Mouse (Mus musculus): ENCODE data around the gene Hyal3. TPM values are rescaled to one million over a fixed set of nuclear protein-coding genes. Genes with fewer than 3 reads are reported as not detected.
A peak's percentile ranks its signal among the peaks of the same experiment; 100 is the strongest.

Hyal3 gene
- total RNA-seq, 4 experiments from 2014 or later: 1.0 to 1.7 (median 1.1) TPM

- no peak for DNase-seq (ENCODE audit: low spot score in 2 of 2)
Observed at GRCm38 (mm10) chr9:107633661-107634405, 53.2 kb downstream of the Hyal3 start.

DNA sequence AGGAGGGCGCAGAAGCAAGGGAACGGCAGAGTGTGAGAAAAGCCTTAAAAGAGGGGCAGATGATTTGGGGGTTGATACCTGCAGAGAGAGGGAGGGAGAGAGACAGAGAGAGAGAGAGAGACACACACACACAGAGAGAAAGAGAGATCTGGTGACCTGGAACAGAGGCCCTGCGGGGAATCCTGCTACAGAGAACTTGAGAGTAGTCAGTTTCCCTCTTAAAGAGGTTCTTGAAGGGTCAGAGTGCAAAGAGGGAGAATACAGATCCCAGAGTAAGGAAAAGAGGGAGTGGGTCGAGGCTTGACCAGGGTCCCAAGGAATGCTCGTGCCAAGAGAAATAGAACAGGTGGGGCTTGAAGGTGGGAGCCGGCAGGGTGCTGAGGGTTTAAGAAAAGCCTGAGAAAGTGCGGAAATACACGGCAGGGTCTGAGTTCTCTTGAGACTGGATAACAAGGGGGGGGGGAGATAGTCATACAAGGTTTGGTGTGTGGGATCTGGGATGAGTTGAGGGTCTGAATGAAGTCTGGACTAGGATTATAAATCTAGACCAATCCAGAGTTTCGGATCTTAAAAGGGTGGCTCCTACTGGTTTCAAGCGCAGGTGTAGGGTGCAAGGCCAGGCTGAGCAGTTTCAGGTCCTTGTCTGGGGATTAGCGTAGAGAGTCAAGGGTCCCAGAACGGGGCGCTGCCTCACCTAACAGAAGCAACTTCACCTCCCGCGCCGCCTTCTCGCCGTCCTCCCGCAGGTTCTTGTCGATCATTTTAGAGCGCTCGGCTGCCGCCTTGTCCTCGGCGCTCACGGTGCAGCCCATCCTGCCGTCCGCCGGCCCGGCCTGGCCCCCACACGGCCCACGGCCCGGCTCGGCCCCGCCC lies 54.0 kb downstream of the Hyal3 start:
- DNase-seq (ENCODE audit: low spot score in 2 of 2): no peak

GRCm38 (mm10) chr9:107635279-107636028 lies 54.8 kb downstream of the Hyal3 start, which contains the start of gene Gnai2:
Gene Gnai2 (minus strand): TSS chr9:107635367.
- DNase-seq (ENCODE audit: low spot score in 2 of 2): peak; percentile 81 to 93

Other genes starting within 250 kb of the Hyal3 start
- 10 to 100 TPM; 14.9 to 20.6 (median 18.7) TPM for gene Hemk1, start 242.5 kb upstream of the Hyal3 start, total RNA-seq (2022)
- 1 to 10 TPM; 5.6 to 7.1 (median 6.2) TPM for gene 6430571L13Rik, start 240.2 kb upstream of the Hyal3 start, total RNA-seq (2022)
- 10 to 100 TPM; 37.3 to 49.0 (median 44.8) TPM for gene Cacna2d2, start 181.2 kb upstream of the Hyal3 start, total RNA-seq (2022)
- gene Tmem115, start 46.9 kb upstream of the Hyal3 start, total RNA-seq (2022): 10 to 100 TPM; 36.2 to 37.2 (median 36.9) TPM
- gene Cyb561d2, start 38.6 kb upstream of the Hyal3 start, total RNA-seq (2022): 10 to 100 TPM; 16.3 to 20.6 (median 19.2) TPM
- gene Nprl2, start 38.6 kb upstream of the Hyal3 start, total RNA-seq (2022): 10 to 100 TPM; 40.8 to 42.3 (median 41.8) TPM
- gene Zmynd10, start 33.5 kb upstream of the Hyal3 start, total RNA-seq (2022): 1 to 10 TPM; 5.1 to 8.3 (median 6.3) TPM
- 10 to 100 TPM; 15.8 to 18.5 (median 16.9) TPM for gene Rassf1, start 29.3 kb upstream of the Hyal3 start, total RNA-seq (2022)
- 10 to 100 TPM; 90.7 to 97.1 (median 92.8) TPM for gene Tusc2, start 17.6 kb upstream of the Hyal3 start, total RNA-seq (2022)
- gene Hyal2, start 12.9 kb upstream of the Hyal3 start, total RNA-seq (2022): 10 to 100 TPM; 13.0 to 18.0 (median 15.4) TPM
- gene Hyal1, start 3.9 kb upstream of the Hyal3 start, total RNA-seq (2022): 1 to 10 TPM; 4.9 to 9.5 (median 6.8) TPM
- gene Naa80, start 1.9 kb upstream of the Hyal3 start, total RNA-seq (2022): 10 to 100 TPM in 3 of 4 experiments, 1 to 10 TPM in 1; 9.1 to 17.4 (median 13.3) TPM
- gene Ifrd2, start 6.8 kb downstream of the Hyal3 start, total RNA-seq (2022): 10 to 100 TPM; 11.3 to 15.5 (median 15.3) TPM
- 1 to 10 TPM; 5.1 to 5.9 (median 5.3) TPM for gene Sema3b, start 28.4 kb downstream of the Hyal3 start, total RNA-seq (2022)
- 100 to 1,000 TPM; 239 to 252 (median 247) TPM for gene Gnai2, start 54.5 kb downstream of the Hyal3 start, total RNA-seq (2022)
- 10 to 100 TPM; 82.5 to 94.5 (median 86.9) TPM for gene Slc38a3, start 88.7 kb downstream of the Hyal3 start, total RNA-seq (2022)
- gene Gnat1, start 98.9 kb downstream of the Hyal3 start, total RNA-seq (2022): 1 to 10 TPM in 1 of 4 experiments, under 1 TPM in 3; 0.32 to 1.0 (median 0.62) TPM
- gene Sema3f, start 129.7 kb downstream of the Hyal3 start, total RNA-seq (2022): 10 to 100 TPM; 14.5 to 17.6 (median 16.0) TPM
- 100 to 1,000 TPM; 117 to 136 (median 126) TPM for gene Rbm5, start 190.2 kb downstream of the Hyal3 start, total RNA-seq (2022)

Measured in left cerebral cortex, adult 8-10 months (tissue).